Mouse (Mus musculus) forebrain, embryonic 10.5 days (tissue): ENCODE measurements around the gene Sap25. TPM values are rescaled to one million over a fixed set of nuclear protein-coding genes. Genes with fewer than 3 reads are reported as not detected.

Experiments
- DNase-seq: peaks from one replicate; pipeline ENCODE4 v3.0.0-alpha.2; 2017; ENCODE audit warnings: low spot score; ENCODE audit errors: extremely low spot score
- H3K27ac ChIP-seq: fragments of 300-500 bp; sonication (generic); 2 replicates; pipeline ENCODE4 v1.5.1; 2016; ENCODE audit warnings: mild to moderate bottlenecking
- H3K27me3 ChIP-seq: fragments of 300-500 bp; sonication (generic); 2 replicates; pipeline ENCODE4 v1.6.1; 2016; ENCODE audit warnings: mild to moderate bottlenecking; ENCODE audit not compliant: poor library complexity, severe bottlenecking
- H3K36me3 ChIP-seq: fragments of 300-500 bp; sonication (generic); replicated peaks from 2 replicates; pipeline ENCODE4 v1.6.1; 2016; ENCODE audit warnings: mild to moderate bottlenecking, moderate library complexity
- H3K4me1 ChIP-seq: fragments of 300-500 bp; sonication (generic); 2 replicates; pipeline ENCODE4 v1.6.1; 2016
- H3K4me3 ChIP-seq: fragments of 300-500 bp; sonication (generic); 2 replicates; pipeline ENCODE4 v1.5.1; 2016; ENCODE audit warnings: mild to moderate bottlenecking, moderate library complexity
- H3K9me3 ChIP-seq: fragments of 300-500 bp; sonication (generic); 2 replicates; pipeline ENCODE4 v1.6.1; 2016; ENCODE audit warnings: mild to moderate bottlenecking, moderate library complexity
- WGBS: fragments of 180-500 bp; shearing (Covaris S2); methylation state at CpG from one replicate; pipeline ENCODE4 v1.1.7; 2016; 5-methylcytosine and 5-hydroxymethylcytosine counted together
- polyA plus RNA-seq: library from polyadenylated mRNA; unstranded; fragments of >200 nt; fragmentation: Nextera tagmentation; extraction: Ambion mirVana; gene quantifications from 2 replicates; pipeline ENCODE4 v1.2.1, GENCODE M21; 2016

Sap25 gene
- polyA plus RNA-seq, 1 experiment from 2014 or later, result 7.3 TPM

- H3K27me3 ChIP-seq, result no peaks in the 10 kb centered on the region
- peaks cover 49% of the 10 kb centered on the region for H3K36me3 ChIP-seq
- H3K27ac ChIP-seq, result peak overlapping the region; percentile 93
- 57% methylated on average over 3 of the region's 3 CpGs for WGBS
- no peak for DNase-seq
- no peaks in the 10 kb centered on the region for H3K9me3 ChIP-seq
- peak overlapping the region; percentile 72 for H3K4me3 ChIP-seq
- H3K4me1 ChIP-seq, result peaks cover 58% of the 10 kb centered on the region
Measured at GRCm38 (mm10) chr5:137630602-137631001, 10.5 kb upstream of the Sap25 start.

- peak overlapping the region; percentile 93 for H3K27ac ChIP-seq
- H3K9me3 ChIP-seq, result no peaks in the 10 kb centered on the region
- 82% methylated on average over 9 of the region's 9 CpGs for WGBS
- H3K4me1 ChIP-seq, result peaks cover 54% of the 10 kb centered on the region
- no peak for DNase-seq
- peak overlapping the region; percentile 72 for H3K4me3 ChIP-seq
- H3K36me3 ChIP-seq, result peaks cover 55% of the 10 kb centered on the region
- no peaks in the 10 kb centered on the region for H3K27me3 ChIP-seq
Measured at GRCm38 (mm10) chr5:137631171-137631570, 10.0 kb upstream of the Sap25 start.

GRCm38 (mm10) chr5:137631591-137631990 is 9.5 kb upstream of the Sap25 start:
- peaks cover 54% of the 10 kb centered on the region for H3K4me1 ChIP-seq
- peak overlapping the region; percentile 72; the same call in 1 of the 2 replicates for H3K4me3 ChIP-seq
- no peaks in the 10 kb centered on the region for H3K9me3 ChIP-seq
- WGBS, result 81% methylated on average over 4 of the region's 4 CpGs
- no peaks in the 10 kb centered on the region for H3K27me3 ChIP-seq
- H3K36me3 ChIP-seq, result peaks cover 59% of the 10 kb centered on the region
- H3K27ac ChIP-seq, result peak overlapping the region; percentile 93; the same call in 1 of the 2 replicates
- no peak for DNase-seq

GRCm38 (mm10) chr5:137633397-137634084 is 7.6 kb upstream of the Sap25 start:
- peaks cover 78% of the 10 kb centered on the region for H3K36me3 ChIP-seq
- no peaks in the 10 kb centered on the region for H3K27me3 ChIP-seq
- 85% methylated on average over 12 of the region's 12 CpGs for WGBS
- H3K9me3 ChIP-seq, result no peaks in the 10 kb centered on the region
- H3K27ac ChIP-seq, result no peak overlapping the region
- no peak overlapping the region for H3K4me3 ChIP-seq
- no peak for DNase-seq
- peaks cover 38% of the 10 kb centered on the region for H3K4me1 ChIP-seq

GRCm38 (mm10) chr5:137639472-137639871 is 1.7 kb upstream of the Sap25 start:
- Histone ChIP-seq H3K27ac (no peak overlapping the region), H3K27me3 (peaks cover 23% of the 10 kb centered on the region), H3K36me3 (peaks cover 84% of the 10 kb centered on the region), H3K9me3 (no peaks in the 10 kb centered on the region), H3K4me3 (no peak overlapping the region), H3K4me1 (peaks cover 16% of the 10 kb centered on the region)
- WGBS, result 84% methylated on average over 7 of the region's 7 CpGs
- no peak for DNase-seq

- Histone ChIP-seq H3K36me3 (peaks cover 49% of the 10 kb centered on the region), H3K4me1 (peaks cover 33% of the 10 kb centered on the region), H3K27me3 (peaks cover 52% of the 10 kb centered on the region), H3K27ac (no peak overlapping the region), H3K9me3 (no peaks in the 10 kb centered on the region), H3K4me3 (no peak overlapping the region)
- 59% methylated on average over 4 of the region's 4 CpGs for whole genome bisulfite sequencing
- DNase-seq, result no peak
Measured at GRCm38 (mm10) chr5:137642886-137643285, 1.8 kb downstream of the Sap25 start.

GRCm38 (mm10) chr5:137644484-137644883 is 3.4 kb downstream of the Sap25 start:
- peaks cover 33% of the 10 kb centered on the region for H3K36me3 ChIP-seq
- H3K4me3 ChIP-seq, result no peak overlapping the region; the same call in 1 of the 2 replicates
- WGBS, result 42% methylated on average over 19 of the region's 19 CpGs
- H3K27me3 ChIP-seq, result peaks cover 52% of the 10 kb centered on the region
- H3K27ac ChIP-seq, result peak overlapping the region; percentile 2; the same call in 1 of the 2 replicates
- no peaks in the 10 kb centered on the region for H3K9me3 ChIP-seq
- H3K4me1 ChIP-seq, result peaks cover 41% of the 10 kb centered on the region
- no peak for DNase-seq

- Histone ChIP-seq H3K27ac (no peak overlapping the region), H3K4me1 (peaks cover 48% of the 10 kb centered on the region), H3K36me3 (peaks cover 27% of the 10 kb centered on the region), H3K4me3 (peak overlapping the region; percentile 44), H3K9me3 (no peaks in the 10 kb centered on the region), H3K27me3 (peaks cover 52% of the 10 kb centered on the region)
- DNase-seq, result peak; percentile 37
- 2% methylated on average over 44 of the region's 44 CpGs for WGBS
Measured at GRCm38 (mm10) chr5:137645091-137645651, 4.0 kb downstream of the Sap25 start.

GRCm38 (mm10) chr5:137645652-137646091 is 4.5 kb downstream of the Sap25 start, which contains the start of gene Irs3:
Irs3 (minus strand) TSS chr5:137645714.
- Histone ChIP-seq H3K27ac (0 out of 2 replicates have a peak within 1 kb of the TSS, but pooled peaks have one; percentile 2), H3K9me3 (no peaks in the 10 kb centered on the region), H3K36me3 (peaks cover 22% of the 10 kb centered on the region), H3K27me3 (peaks cover 52% of the 10 kb centered on the region), H3K4me1 (peaks cover 50% of the 10 kb centered on the region), H3K4me3 (peak within 1 kb of the TSS; percentile 44)
- DNase-seq, result no peak
- WGBS, result 11% methylated on average over 11 of the region's 11 CpGs

GRCm38 (mm10) chr5:137647827-137648601 is 6.9 kb downstream of the Sap25 start:
- Histone ChIP-seq H3K27ac (no peak overlapping the region), H3K27me3 (peaks cover 44% of the 10 kb centered on the region), H3K36me3 (peaks cover 19% of the 10 kb centered on the region), H3K9me3 (no peaks in the 10 kb centered on the region), H3K4me3 (no peak overlapping the region), H3K4me1 (peaks cover 57% of the 10 kb centered on the region)
- WGBS, result 78% methylated on average over 9 of the region's 9 CpGs
- no peak for DNase-seq

GRCm38 (mm10) chr5:137649251-137649650 is 8.1 kb downstream of the Sap25 start:
- WGBS, result 51% methylated on average over 4 of the region's 4 CpGs
- no peak for DNase-seq
- H3K36me3 ChIP-seq, result peaks cover 31% of the 10 kb centered on the region
- H3K9me3 ChIP-seq, result no peaks in the 10 kb centered on the region
- H3K4me1 ChIP-seq, result peaks cover 49% of the 10 kb centered on the region
- peaks cover 32% of the 10 kb centered on the region for H3K27me3 ChIP-seq
- no peak overlapping the region for H3K4me3 ChIP-seq
- H3K27ac ChIP-seq, result peak overlapping the region; percentile 67; the same call in 1 of the 2 replicates

GRCm38 (mm10) chr5:137649669-137650571 is 8.8 kb downstream of the Sap25 start:
- H3K27me3 ChIP-seq, result peaks cover 25% of the 10 kb centered on the region
- DNase-seq, result no peak
- H3K36me3 ChIP-seq, result peaks cover 37% of the 10 kb centered on the region
- H3K9me3 ChIP-seq, result no peaks in the 10 kb centered on the region
- H3K4me1 ChIP-seq, result peaks cover 44% of the 10 kb centered on the region
- 15% methylated on average over 18 of the region's 18 CpGs for WGBS
- H3K27ac ChIP-seq, result peak overlapping the region; percentile 67
- H3K4me3 ChIP-seq, result peak overlapping the region; percentile 24; the same call in 1 of the 2 replicates
